Mouse (Mus musculus): ENCODE data around the gene Pp2d1.

DNA sequence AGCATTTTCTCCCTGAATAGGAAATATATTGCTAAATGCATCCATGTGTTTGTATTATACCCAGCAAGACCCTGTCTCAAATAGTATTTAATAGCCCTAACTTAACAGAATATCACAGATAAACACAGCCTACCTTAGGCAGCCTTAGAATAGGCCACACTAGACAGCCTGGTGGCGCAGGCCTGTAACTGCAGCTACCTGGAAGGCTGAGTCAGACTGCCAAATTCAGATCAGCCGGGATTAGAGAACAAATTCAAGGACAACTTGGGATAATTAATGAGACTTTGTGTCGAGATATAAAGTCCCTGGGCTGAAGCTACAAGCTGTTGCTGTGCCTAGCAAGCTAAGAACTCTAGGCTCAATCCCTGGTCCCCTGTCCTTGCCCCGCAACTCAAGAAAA is 14.8 kb upstream of the Pp2d1 start:
- no peak for TF ChIP-seq POLR2A (IDR thresholded peaks at IDR 0.05; ENCODE audit: borderline replicate concordance, low read depth, low read length)
- no peak for TF ChIP-seq CTCF (IDR thresholded peaks at IDR 0.05; ENCODE audit: low read depth, low read length)
